Mouse (Mus musculus): ENCODE results near the gene Vmn1r85.

Vmn1r85 gene

GRCm38 (mm10) chr7:13038621-13039169 is 56.3 kb downstream of the Vmn1r85 start:
- DNase-seq (ENCODE audit: low read depth, low spot score), result no peak

- DNase-seq (ENCODE audit: low read depth, low spot score), result peak; percentile 99
These were observed 56.9 kb downstream of the Vmn1r85 start, which contains the start of gene Ube2m for GRCm38 (mm10) chr7:13037901-13038555. Ube2m (minus strand) TSS chr7:13038275.

- DNase-seq (ENCODE audit: low read depth, low spot score), result no peak
These were observed 57.6 kb downstream of the Vmn1r85 start for GRCm38 (mm10) chr7:13037366-13037765.

- DNase-seq (ENCODE audit: low read depth, low spot score), result no peak
These were observed 58.2 kb downstream of the Vmn1r85 start for GRCm38 (mm10) chr7:13036806-13037205.

- DNase-seq (ENCODE audit: low read depth, low spot score), result no peak
These were observed 59.6 kb downstream of the Vmn1r85 start for GRCm38 (mm10) chr7:13035211-13035855.

GRCm38 (mm10) chr7:13034148-13034977 is 60.6 kb downstream of the Vmn1r85 start, which contains the start of gene Chmp2a:
Chmp2a (minus strand) TSS chr7:13034807.
- peak; percentile 99 for DNase-seq (ENCODE audit: low read depth, low spot score)

GRCm38 (mm10) chr7:13033451-13034147 is 61.4 kb downstream of the Vmn1r85 start:
- no peak for DNase-seq (ENCODE audit: low read depth, low spot score)
